Mouse (Mus musculus): ENCODE data around the gene Zp3.

The Zp3 gene

DNA sequence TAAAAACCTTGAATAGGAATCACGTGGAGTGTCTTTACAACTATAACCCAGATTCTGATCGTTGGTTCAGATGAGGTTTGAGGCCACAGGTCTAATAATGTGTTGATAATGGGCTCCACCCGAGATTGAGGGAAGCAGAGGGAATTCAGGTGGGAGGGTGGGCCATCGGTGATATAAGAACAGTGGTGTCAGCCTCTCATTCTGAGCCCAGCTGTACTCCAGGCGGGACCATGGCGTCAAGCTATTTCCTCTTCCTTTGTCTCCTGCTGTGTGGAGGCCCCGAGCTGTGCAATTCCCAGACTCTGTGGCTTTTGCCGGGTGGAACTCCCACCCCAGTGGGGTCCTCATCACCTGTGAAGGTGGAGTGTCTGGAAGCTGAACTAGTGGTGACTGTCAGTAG is at the start of gene Zp3:
Gene Zp3 (plus strand): TSS at position 196 of the 400 bp plus-strand sequence.
- no peak for DNase-seq (ENCODE audit: low spot score in 2 of 2)

GRCm38 (mm10) chr5:135931526-135931925 is 48.4 kb upstream of the Zp3 start:
- DNase-seq (ENCODE audit: low spot score in 2 of 2): peak in 1 of 2 experiments; percentile 62

- no peak for DNase-seq (ENCODE audit: low spot score in 2 of 2)
These were observed 47.5 kb upstream of the Zp3 start for GRCm38 (mm10) chr5:135932359-135932758.

GRCm38 (mm10) chr5:135933222-135933899 is 46.5 kb upstream of the Zp3 start:
- DNase-seq (ENCODE audit: low spot score in 2 of 2): no peak

- peak; percentile 72 to 77 for DNase-seq (ENCODE audit: low spot score in 2 of 2)
These were observed 45.9 kb upstream of the Zp3 start for GRCm38 (mm10) chr5:135933900-135934441.

DNA sequence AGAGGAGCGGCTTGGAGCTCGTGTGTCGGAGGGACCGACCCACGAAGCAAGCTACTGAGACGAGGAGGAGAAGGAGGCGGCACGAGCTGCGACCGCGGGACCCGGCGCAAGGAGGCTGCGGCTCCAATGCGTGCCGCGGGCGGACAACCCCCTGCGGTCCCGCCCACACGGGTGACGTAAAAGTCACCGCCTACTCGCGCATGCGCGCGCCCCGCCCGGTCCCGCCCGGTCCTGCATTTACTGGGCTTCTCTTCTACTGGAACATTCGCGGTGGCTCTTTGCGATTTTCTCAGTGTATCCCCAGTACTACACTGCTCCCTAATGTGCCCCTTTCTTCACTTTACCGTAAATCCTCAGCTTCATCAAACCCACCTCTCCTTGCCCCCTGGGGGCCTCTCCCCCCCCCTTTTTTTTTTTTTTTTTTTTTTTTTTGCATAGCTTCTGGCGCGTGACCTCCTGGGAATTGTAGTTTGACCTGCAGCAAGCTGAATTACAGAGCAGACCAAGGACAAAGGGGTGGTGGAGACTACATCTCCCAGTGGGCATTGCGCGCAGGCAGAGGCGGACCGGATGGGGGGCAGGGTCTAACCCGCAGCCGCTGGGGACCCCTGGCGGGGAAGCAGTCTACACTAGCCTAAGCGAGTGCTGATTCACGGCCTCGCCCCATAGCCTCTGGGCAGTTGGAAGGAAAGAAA is 45.3 kb upstream of the Zp3 start, which contains the start of gene Ywhag:
Gene Ywhag (minus strand): TSS at position 136 of the 695 bp plus-strand sequence.
- DNase-seq (ENCODE audit: low spot score in 2 of 2): peak; percentile 96

DNA sequence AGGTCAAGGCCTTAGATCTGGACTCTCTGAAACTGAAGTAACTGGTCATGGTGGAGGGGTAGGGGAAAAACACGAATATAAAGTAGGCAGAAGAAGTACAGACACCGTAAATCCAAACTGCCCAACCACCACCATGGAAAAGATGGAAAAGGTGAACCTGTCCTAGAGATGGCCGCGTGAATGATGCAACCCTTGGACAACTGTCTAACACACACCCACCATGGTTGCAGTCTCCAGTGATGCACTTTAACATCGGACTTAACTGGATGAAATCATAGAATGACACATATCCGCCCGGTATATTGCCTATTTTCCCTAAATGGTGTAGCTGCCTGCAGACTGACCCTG is 44.7 kb upstream of the Zp3 start:
- no peak for DNase-seq (ENCODE audit: low spot score in 2 of 2)

DNA sequence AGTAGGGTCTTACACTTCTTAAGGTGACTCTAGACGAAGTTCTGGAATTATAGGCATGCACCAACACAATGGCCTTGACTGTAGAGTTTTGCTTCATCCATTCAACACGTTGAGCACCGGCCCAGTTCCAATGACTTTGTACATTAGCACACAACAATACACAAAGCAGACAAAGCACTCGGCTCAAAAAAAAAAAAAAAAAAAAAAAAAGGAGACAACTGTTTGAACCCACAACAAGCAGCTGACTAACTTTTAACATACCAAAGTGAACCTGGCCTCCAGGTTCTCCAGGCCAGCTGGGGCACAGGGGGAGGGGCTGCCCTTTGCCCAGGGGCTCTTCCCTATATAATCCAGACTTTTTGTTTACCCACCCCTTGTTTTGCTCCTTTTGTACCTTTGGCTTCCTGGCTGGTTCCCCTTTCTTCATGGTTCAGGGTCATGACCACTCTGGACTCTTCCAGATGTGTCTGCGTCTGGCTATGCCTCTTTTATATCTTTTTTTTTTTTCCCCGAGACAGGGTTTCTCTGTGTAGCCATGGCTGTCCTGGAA is 44.2 kb upstream of the Zp3 start:
- no peak for DNase-seq (ENCODE audit: low spot score in 2 of 2)

GRCm38 (mm10) chr5:135940587-135940986 is 39.3 kb upstream of the Zp3 start:
- no peak for DNase-seq (ENCODE audit: low spot score in 2 of 2)

DNA sequence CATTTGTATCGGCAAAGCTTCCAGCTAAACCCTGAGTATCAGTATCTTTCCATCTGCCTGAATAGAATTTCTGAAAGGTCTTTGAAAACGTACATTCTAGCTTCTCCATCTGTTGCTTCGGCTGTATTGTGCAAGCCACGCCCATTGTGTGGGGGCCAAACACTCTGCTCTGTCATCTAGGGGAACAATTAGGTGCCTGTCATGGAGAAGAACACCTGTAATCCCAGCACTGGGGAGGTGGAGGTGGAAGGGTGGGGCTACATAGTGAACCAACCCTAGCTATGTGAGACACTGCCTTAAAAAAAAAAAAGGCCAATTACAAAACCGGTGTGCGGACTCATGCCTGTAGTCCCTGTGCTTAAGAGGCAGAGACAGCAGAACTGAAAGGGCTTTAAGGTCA is 37.2 kb upstream of the Zp3 start:
- no peak for DNase-seq (ENCODE audit: low spot score in 2 of 2)

GRCm38 (mm10) chr5:135945916-135946408 is 33.9 kb upstream of the Zp3 start:
- DNase-seq (ENCODE audit: low spot score in 2 of 2): no peak

DNA sequence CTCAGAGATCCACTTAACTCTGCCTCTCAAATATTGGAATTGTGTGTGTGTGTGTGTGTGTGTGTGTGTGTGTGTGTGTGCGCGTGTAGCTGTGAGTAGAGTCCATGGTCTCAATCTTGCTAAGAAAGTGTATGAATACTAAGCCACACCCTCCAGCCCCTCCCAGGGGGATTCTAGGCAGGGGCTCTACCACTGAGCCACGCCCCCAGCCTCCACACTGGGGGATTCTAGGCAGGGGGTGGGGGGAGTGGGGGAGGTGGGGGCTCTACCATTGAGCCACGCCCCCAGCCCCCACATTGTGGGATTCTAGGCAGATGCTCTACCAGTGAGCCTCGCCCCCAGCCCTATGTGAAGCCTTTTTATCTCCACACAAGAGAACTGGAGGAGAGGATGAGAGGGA is 33.3 kb upstream of the Zp3 start:
- no peak for DNase-seq (ENCODE audit: low spot score in 2 of 2)

DNA sequence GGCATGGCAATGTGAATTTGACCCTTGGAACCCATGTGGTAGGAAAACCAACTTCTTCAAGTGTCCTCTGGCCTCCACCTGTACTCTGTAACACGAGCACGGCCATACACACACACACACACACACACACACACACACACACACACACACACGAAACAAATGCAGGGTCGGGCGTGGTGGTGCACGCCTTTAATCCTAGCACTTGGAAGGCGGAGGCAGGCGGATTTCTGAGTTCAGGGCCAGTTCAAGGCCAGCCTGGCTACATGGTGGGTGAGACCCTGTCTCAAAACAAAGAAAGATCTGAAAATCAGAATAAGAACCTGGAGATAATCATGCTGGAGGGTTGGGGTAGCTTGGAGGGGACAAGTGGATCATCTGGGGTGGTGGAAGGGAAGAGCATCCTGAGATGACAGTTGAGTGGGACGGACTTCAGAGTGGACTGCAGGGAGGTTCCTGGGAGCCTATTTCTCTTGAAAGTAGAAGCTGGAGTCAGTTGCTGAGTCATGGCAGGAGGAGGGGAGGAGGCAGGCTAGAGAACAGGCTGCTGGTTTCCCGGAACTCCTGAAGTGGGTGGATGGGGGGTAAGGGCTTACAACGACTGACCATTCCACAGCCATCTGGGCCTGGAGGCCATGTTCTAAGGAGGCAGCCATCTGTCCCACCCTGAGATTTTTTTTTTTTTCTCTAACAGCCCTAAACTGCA is 29.0 kb upstream of the Zp3 start:
- no peak for DNase-seq (ENCODE audit: low spot score in 2 of 2)

GRCm38 (mm10) chr5:135951660-135952059 is 28.2 kb upstream of the Zp3 start:
- no peak for DNase-seq (ENCODE audit: low spot score in 2 of 2)

GRCm38 (mm10) chr5:135952830-135953229 is 27.1 kb upstream of the Zp3 start:
- DNase-seq (ENCODE audit: low spot score in 2 of 2): no peak

GRCm38 (mm10) chr5:135956300-135957206 is 23.3 kb upstream of the Zp3 start:
- DNase-seq (ENCODE audit: low spot score in 2 of 2): no peak

DNA sequence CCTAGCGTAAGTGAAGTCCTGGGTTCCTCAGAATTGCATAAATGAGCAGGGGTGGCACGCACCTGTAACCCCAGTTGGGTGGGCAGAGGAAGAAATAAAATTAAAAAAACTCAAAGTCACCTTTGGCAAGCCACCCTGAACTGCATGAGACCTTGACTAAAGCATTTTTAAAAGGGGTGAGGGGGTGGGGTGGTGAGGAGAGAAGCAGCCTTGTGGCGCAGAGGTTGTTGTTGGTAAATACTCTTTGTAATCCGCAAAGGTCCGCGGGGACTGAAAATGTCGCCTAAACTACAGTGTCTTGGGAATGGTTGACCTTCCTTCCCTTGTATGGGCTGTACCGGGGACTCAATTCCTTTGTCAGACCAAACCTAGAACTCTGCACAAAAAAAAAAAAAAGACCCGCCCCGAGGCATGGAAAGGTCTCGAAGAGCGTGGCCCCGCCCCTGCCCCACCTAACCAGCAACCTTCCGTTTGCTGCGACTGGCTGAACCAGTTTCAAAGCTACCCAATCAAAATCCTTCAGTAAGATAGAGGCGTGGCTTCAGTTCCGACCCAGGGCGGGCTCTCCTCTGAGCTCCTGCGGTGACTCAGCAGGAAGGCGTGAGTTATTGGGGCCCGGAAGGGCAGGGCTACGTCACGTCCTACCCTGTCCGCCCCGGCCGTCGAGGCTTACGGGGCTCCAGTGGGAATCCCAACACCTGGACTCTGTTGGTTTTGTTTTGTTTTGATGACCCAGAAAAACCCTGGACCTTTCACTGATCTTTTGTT is 22.5 kb upstream of the Zp3 start:
- DNase-seq (ENCODE audit: low spot score in 2 of 2): peak; percentile 91

DNA sequence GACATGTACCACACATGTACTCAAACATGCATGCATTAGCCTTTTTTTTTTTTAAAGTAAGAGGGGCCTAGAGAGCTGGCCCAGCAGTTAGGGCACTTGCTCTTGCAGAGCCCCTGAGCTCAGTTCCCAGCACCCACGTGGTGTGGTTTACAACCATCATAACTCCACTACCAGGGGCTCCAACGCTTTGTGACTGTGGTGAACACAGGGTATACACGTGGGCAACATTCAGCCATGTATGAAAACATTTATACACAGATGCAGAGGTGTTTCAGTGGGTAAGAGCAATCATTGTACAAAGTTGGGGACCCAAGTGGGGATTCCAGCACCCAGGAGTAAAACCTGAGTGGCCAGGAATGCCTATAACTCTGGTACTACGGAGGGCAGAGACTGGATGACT is 21.5 kb upstream of the Zp3 start:
- DNase-seq (ENCODE audit: low spot score in 2 of 2): no peak

DNA sequence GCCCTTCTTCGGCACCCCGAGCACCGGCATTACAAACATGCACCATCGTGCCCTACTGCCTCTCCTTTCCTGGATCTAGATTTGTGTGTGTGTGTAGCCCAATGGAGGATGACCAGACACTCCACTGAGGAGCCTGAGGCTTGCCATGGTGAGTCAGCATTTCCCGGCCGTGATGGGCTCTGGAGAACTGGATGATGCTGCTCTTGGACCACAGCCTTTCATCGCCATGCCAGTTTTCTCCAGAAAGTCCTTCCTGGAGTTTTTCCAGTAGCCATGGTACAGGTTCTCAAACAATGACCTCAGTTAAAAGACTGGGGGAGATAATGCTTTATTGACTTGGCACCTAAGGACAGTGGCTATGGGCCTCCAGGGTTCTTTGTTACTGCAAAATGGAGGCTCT is 20.0 kb upstream of the Zp3 start:
- no peak for DNase-seq (ENCODE audit: low spot score in 2 of 2)

- DNase-seq (ENCODE audit: low spot score in 2 of 2): no peak
These were observed 18.8 kb upstream of the Zp3 start for GRCm38 (mm10) chr5:135960909-135961635.

All from right cerebral cortex, adult 2 months (tissue).